Mouse (Mus musculus) C2C12 (cell line): ENCODE data around the gene Crnkl1.

Experiments used
- CEBPB ChIP-seq: IDR thresholded peaks from one replicate; pipeline ENCODE4 v1.6.1; 2011; ENCODE audit warnings: low read depth, mild to moderate bottlenecking, control low read depth, moderate library complexity
- CTCF ChIP-seq: IDR thresholded peaks from one replicate; pipeline ENCODE4 v1.5.1; 2011; ENCODE audit not compliant: control insufficient read depth, insufficient read depth, insufficient read length
- MYOD1 ChIP-seq: IDR thresholded peaks from one replicate; pipeline ENCODE4 v1.6.1; 2011; ENCODE audit warnings: low read depth; ENCODE audit not compliant: control insufficient read depth, insufficient read length
- USF1 ChIP-seq: IDR thresholded peaks from one replicate; pipeline ENCODE4 v1.6.1; 2011; ENCODE audit warnings: low read depth, mild to moderate bottlenecking, control low read depth, moderate library complexity

DNA sequence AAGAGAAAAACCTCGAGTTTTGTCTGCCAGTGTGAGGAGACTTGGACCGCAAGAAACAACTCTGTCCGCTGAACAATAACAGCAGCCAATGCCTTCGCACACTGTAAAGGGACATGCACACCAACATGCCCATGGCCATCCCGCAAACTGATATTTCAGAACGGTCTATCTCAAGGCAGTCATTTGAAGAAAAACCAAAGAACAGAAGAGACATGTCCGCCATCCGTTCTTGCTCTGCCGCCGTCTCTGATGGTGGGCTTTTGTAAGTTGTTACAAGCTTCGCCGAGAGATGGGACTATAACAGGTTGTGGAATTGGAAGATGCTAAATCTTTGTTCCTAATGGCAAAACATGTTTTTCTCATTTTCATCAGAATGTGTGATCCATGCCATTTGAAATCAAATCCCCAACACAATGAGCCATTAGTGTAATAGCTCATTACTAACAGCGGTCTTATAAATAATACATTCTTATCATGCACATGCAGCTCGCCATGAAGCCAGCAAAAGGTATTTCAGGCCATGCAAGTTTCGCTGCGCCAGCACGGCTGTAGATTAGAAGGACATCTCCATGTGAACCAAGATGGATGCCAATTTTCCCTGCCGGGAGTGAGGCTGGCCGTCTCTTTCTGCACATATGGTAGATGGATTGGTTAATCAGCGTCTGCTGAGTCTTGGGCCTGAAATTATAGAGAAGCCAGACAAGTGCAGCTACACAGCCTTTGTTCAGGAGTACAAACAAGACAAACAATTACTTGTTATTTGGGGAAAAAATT, 36.6 kb upstream of the Crnkl1 start:
- TF ChIP-seq CTCF, result no peak
- no peak for TF ChIP-seq USF1
- no peak for TF ChIP-seq CEBPB
- TF ChIP-seq MYOD1, result no peak
